Mouse (Mus musculus): ENCODE results near the gene Tox2.

The Tox2 gene

GRCm38 (mm10) chr2:163254228-163254627, 51.3 kb downstream of the Tox2 start:
- in situ Hi-C loops (cut with MboI, MseI) = no loop called here

GRCm38 (mm10) chr2:163256765-163257164, 53.8 kb downstream of the Tox2 start:
- in situ Hi-C loops (cut with MboI, MseI) = no loop called here

- in situ Hi-C loops (cut with MboI, MseI) = no loop called here
Observed at GRCm38 (mm10) chr2:163261362-163262054, 58.6 kb downstream of the Tox2 start.

DNA sequence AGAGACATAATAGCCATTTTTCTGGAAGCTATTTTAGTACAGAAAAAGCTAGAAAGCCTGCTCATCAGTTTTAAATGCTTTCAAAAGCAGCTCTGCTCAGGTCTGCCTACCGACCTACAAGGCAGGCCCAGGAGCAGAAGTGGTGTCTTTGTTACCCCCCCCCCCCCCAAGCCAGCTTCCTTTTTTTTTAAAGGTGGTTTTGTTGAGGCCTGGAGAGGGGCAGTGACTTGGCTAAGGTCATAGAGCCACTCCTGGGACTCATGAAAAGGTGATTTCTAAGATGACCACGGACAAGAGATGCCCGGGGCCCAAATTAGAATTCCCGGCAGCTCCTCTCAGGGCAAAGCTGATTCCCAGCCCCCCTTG, 59.1 kb downstream of the Tox2 start:
- in situ Hi-C loops (cut with MboI, MseI) = no loop called here

- in situ Hi-C loops (cut with MboI, MseI) = no loop called here
Observed at GRCm38 (mm10) chr2:163267097-163267496, 64.2 kb downstream of the Tox2 start.

- in situ Hi-C loops (cut with MboI, MseI) = no loop called here
Observed at GRCm38 (mm10) chr2:163271581-163272492, 68.9 kb downstream of the Tox2 start.

DNA sequence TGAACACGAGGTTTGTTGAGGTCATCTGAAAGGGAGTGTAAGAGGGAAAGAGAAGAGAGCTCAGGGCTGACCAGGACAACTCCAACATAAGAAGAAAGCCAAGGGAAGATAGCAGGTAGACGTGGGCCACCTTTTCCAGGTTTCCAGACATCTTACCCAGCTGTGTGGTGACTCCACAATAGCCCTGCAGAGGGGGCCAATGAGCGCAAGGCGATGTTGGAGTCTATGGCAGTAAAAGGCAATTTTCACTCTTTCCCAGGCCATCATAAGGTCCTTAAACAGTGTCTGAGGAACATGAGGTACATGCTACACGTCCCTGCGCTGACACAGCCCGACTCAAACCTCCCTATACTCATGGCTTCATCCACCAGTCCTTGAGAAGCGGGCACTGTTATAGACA, 70.9 kb downstream of the Tox2 start:
- in situ Hi-C loops (cut with MboI, MseI) = no loop called here

DNA sequence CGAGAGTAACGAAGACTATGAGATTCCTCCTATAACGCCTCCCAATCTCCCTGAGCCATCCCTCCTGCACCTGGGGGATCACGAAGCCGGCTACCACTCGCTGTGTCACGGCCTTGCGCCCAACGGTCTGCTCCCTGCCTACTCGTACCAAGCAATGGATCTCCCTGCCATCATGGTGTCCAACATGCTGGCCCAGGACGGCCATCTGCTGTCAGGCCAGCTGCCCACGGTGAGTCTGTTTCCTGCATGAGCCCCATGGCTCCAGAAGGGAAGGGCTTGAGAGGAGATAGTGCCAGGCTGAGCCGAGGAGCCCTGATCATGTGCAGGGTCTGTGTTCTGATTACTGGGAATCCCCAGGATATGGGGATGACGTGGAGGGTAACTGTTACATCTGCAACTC, 73.1 kb downstream of the Tox2 start:
- in situ Hi-C loops (cut with MboI, MseI) = no loop called here

- in situ Hi-C loops (cut with MboI, MseI) = no loop called here
Observed at GRCm38 (mm10) chr2:163277979-163278378, 75.1 kb downstream of the Tox2 start.

DNA sequence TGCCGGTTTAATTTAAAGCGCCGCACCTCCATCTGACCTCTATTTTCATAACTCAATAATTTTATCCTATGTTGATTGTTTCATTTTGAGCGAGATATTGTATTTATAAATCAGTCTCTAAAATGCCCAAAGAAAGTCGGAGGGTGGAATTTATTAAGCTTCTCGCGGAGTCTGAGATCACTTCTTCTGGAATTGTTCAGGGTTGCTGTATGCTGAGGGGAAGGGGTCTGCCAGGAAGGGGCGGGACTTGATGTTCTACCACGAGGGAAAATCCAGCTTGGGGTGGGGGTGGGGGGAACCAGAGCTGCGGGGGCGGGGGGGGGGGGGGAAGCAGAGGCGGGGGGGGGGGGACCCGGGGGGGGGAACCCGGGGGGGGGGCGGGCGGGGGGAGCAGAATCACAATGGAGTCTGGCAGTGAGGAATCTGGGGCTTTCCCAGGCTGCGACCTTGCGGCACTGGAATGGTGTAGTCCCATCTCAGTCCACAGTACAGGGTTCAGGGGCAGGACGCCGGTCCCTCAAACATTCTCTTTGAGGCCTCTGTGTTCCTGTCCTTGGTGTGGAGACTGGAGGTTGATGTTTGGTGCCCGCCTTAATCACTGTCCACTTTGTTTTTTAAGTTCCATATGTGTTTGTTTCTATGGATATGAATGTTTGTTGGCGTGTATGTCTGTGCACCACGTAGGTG, 77.9 kb downstream of the Tox2 start:
- in situ Hi-C loops (cut with MboI, MseI) = no loop called here

DNA sequence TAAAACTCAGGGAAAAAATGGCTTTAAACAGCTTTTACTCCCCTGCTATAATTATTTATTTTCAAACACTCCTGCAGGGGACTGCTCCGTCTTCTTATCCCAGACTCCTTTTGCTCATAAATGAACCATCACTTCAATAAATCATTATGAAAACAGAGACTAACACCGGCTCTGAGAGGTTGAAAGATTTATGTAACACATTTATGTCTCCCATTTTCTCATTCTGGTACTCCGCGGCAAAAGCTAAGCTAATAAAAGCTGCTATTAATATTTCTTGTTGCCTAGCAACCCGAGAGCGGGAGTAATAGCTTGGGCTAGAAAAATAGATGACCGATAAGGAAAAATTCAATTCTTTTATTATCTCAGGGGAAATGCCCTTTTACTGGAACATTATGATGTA, 81.9 kb downstream of the Tox2 start:
- in situ Hi-C loops (cut with MboI, MseI) = no loop called here

DNA sequence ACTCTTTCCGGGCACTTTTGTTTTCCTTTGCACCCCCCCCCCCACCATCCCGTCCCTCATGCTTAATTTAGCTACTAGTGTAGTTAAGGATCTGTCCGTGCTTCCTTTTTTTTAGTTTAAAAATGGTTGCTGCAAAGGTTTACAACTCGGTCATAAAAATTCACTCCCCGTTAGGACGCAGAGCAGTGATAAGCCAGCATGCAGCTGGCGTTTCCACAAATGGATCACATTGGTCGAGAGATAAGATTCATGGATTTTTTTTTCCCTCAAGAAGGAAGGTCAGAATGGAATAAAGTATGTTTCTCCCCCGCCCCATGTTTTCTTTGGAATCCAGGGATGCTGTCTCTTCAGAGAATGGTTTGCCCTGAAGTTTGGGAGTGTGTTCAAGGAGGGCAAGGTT, 82.4 kb downstream of the Tox2 start:
- in situ Hi-C loops (cut with MboI, MseI) = no loop called here

GRCm38 (mm10) chr2:163285762-163286161, 82.8 kb downstream of the Tox2 start:
- in situ Hi-C loops (cut with MboI, MseI) = no loop called here

- in situ Hi-C loops (cut with MboI, MseI) = no loop called here
Observed at GRCm38 (mm10) chr2:163288881-163289379, 86.0 kb downstream of the Tox2 start.

DNA sequence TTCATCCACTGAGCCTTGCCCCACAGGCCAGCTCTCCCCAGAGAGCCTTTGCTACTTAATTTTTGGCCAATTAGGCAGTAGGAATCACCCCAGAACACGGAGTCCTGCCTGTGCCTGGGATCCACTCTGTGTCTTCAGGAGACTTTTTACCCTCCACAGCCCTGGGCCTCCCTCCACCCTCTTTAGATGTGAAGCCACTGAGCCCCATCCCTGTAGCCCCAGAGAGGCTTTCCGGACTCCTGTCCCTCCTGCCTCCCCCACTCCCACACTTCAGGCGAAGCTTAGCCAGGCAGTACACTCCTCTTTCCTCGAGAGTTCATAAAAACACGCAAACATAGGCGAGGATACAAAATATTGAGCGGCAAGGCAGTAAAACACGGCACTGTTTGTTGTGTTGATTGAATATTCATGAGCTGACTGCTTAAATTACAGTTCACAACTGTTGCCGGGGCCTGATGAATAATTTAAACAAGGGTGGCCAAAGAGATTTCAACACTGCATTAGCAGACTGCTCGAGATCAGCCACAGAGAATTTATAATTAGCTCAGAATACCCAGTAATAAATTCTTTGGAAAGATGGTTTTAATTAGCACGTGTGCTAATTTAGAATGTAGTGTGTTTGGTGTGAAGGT, 94.2 kb downstream of the Tox2 start:
- in situ Hi-C loops (cut with MboI, MseI) = no loop called here

DNA sequence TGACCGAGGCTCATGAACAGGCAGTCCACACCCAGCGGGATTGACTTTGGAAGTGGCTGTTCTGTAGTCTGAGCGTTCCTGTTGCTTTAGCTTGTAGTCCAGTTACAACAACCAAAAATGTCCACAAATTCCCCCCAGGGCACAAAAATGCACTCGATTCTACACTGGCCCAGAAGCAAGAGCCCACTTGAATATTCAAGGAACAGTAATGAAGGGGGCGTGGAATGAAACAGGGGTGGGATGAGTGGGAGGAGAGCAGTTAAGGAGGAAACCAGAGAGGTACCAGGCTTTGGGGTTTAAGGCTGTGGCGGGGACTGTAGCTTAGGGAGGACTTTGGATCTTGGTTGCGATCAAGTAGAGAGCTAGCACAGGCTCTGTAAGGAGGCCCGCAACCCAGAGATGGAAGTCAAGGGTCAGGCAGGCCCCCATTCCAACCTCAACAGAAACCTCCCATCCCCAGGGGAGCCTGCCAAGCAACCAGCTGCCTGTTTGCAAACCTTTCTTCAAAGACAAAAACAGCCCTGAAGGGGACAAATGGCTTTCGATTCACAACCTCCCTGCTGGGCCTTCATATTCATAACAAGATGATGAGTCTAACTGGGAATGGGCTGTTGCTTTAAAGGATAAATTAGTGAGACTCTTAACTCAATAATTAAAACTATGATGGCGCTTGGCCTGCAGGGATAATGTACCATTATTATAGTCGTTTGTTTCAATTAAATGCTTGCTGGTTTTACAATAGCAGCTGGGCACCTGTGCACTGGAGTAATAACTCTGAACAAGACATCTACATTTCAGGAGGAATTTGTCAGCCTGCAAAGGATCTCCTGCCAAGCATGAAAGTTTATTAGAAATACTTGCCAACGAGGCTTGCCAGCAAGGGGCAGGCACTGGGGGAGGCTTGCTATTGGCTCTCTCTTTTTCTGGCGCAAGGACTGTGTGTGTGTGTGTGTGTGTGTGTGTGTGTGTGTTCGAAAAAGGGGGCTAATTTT, 97.4 kb downstream of the Tox2 start:
- in situ Hi-C loops (cut with MboI, MseI) = no loop called here

- in situ Hi-C loops (cut with MboI, MseI) = no loop called here
Observed at GRCm38 (mm10) chr2:163301641-163302040, 98.7 kb downstream of the Tox2 start.

- in situ Hi-C loops (cut with MboI, MseI) = no loop called here
Observed at GRCm38 (mm10) chr2:163303037-163303436, 100.1 kb downstream of the Tox2 start.

DNA sequence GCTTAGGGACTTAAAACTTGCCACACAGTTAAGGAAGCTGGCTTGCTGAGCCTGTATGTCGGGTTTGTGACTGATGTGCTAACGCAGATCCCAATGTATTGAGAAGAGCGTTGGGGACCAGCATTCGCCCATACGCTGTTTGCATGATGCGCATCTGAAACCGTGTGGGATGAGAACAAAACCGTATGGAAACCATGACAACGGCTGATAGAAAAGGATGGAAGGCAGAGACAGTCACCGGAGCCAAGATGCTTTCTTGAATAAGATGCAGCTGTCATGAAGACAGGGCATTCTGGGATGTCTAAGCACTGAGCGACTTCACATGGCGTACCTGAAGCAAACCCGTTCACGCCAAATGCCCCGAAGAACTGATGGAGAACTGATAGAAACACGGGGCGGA, 106.5 kb downstream of the Tox2 start:
- in situ Hi-C loops (cut with MboI, MseI) = no loop called here

DNA sequence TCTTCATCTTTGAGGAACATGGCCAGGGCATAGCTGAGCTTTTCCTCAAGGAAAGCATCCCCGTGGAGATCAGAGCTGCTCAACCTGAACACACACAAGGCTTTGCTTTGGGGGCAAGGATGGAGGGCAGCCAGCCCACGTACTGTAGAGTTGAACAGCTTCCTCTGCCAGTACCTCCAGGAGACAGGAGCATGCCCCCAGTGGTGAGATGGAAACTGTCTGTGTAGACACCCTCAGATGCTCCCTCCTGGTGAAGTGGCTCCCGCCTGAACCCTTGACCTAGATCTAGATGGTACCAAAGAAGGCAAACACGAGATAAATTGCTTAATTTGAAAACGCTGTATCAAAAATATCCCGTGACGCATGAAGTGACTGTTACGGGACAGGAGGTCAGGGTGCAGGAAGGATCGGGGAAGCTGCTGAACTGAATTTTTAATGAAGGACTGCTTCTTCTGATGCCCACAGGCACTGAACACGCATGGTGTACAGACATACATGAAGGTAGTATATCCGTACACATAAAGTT, 107.3 kb downstream of the Tox2 start:
- in situ Hi-C loops (cut with MboI, MseI) = no loop called here

All from regulatory T cell (primary cell).